Mouse (Mus musculus): ENCODE measurements around the gene Ccdc155. TPM values are rescaled to one million over a fixed set of nuclear protein-coding genes. Genes with fewer than 3 reads are reported as not detected.

Gene Ccdc155
- total and polyA plus RNA-seq, 3 experiments, result 0.12 TPM; not detected in 2

GRCm38 (mm10) chr7:45196176-45196535 lies 8.5 kb downstream of the Ccdc155 start:
- TF ChIP-seq EP300 (IDR thresholded peaks at IDR 0.05; ENCODE audit: insufficient read depth, low read depth, low read length) (no peak), CTCF (IDR thresholded peaks at IDR 0.05) (no peak), POLR2A (IDR thresholded peaks at IDR 0.05; ENCODE audit: insufficient read depth, low read depth, low read length) (no peak)
- 82% methylated on average over 4 of the region's 4 CpGs for WGBS
- Histone ChIP-seq H3K27ac (no peak overlapping the region), H3K9ac (ENCODE audit: low read depth, low read length) (no peak overlapping the region), H3K79me2 (replicated peaks; ENCODE audit: control insufficient read depth, insufficient read depth, low read length) (no peaks in the 10 kb centered on the region), H3K4me3 (no peak overlapping the region), H3K36me3 (ENCODE audit: control insufficient read depth, insufficient read depth, low read length) (no peaks in the 10 kb centered on the region), H3K4me1 (ENCODE audit: control insufficient read depth, insufficient read depth, low read length) (no peaks in the 10 kb centered on the region; the same call in 1 of the 2 replicates), H3K27me3 (ENCODE audit: control insufficient read depth, insufficient read depth, low read length) (no peaks in the 10 kb centered on the region)
- intact Hi-C loops (cut with DNase I), result no loop called here
- DNase-seq, result no peak

GRCm38 (mm10) chr7:45195341-45196175 lies 9.1 kb downstream of the Ccdc155 start:
- no peak overlapping the region for H3K27ac ChIP-seq
- H3K79me2 ChIP-seq (replicated peaks; ENCODE audit: control insufficient read depth, insufficient read depth, low read length), result no peaks in the 10 kb centered on the region
- DNase-seq, result no peak
- no peak overlapping the region for H3K9ac ChIP-seq (ENCODE audit: low read depth, low read length)
- no peaks in the 10 kb centered on the region for H3K27me3 ChIP-seq (ENCODE audit: control insufficient read depth, insufficient read depth, low read length)
- H3K36me3 ChIP-seq (ENCODE audit: control insufficient read depth, insufficient read depth, low read length), result no peaks in the 10 kb centered on the region
- no peaks in the 10 kb centered on the region; the same call in 1 of the 2 replicates for H3K4me1 ChIP-seq (ENCODE audit: control insufficient read depth, insufficient read depth, low read length)
- 64% methylated on average over 13 of the region's 13 CpGs for WGBS
- TF ChIP-seq CTCF (IDR thresholded peaks at IDR 0.05) (no peak), POLR2A (IDR thresholded peaks at IDR 0.05; ENCODE audit: insufficient read depth, low read depth, low read length) (no peak), EP300 (IDR thresholded peaks at IDR 0.05; ENCODE audit: insufficient read depth, low read depth, low read length) (no peak)
- H3K4me3 ChIP-seq, result no peak overlapping the region
- intact Hi-C loops (cut with DNase I), result no loop called here

- H3K27ac ChIP-seq, result no peak overlapping the region
- no peak for TF ChIP-seq CTCF (IDR thresholded peaks at IDR 0.05)
- no peak for TF ChIP-seq POLR2A (IDR thresholded peaks at IDR 0.05; ENCODE audit: insufficient read depth, low read depth, low read length)
- TF ChIP-seq EP300 (IDR thresholded peaks at IDR 0.05; ENCODE audit: insufficient read depth, low read depth, low read length), result no peak
- H3K79me2 ChIP-seq (replicated peaks; ENCODE audit: control insufficient read depth, insufficient read depth, low read length), result no peaks in the 10 kb centered on the region
- DNase-seq, result no peak
- H3K36me3 ChIP-seq (ENCODE audit: control insufficient read depth, insufficient read depth, low read length), result no peaks in the 10 kb centered on the region
- H3K9ac ChIP-seq (ENCODE audit: low read depth, low read length), result no peak overlapping the region
- no peak overlapping the region for H3K4me3 ChIP-seq
- H3K27me3 ChIP-seq (ENCODE audit: control insufficient read depth, insufficient read depth, low read length), result no peaks in the 10 kb centered on the region
- no peaks in the 10 kb centered on the region; the same call in 1 of the 2 replicates for H3K4me1 ChIP-seq (ENCODE audit: control insufficient read depth, insufficient read depth, low read length)
- WGBS, result 73% methylated on average over 17 of the region's 17 CpGs
- intact Hi-C loops (cut with DNase I), result no loop called here
Observed at GRCm38 (mm10) chr7:45193871-45194785, 10.6 kb downstream of the Ccdc155 start.

- TF ChIP-seq POLR2A (IDR thresholded peaks at IDR 0.05; ENCODE audit: insufficient read depth, low read depth, low read length) (no peak), CTCF (IDR thresholded peaks at IDR 0.05) (no peak), EP300 (IDR thresholded peaks at IDR 0.05; ENCODE audit: insufficient read depth, low read depth, low read length) (no peak)
- WGBS, result 66% methylated on average over 5 of the region's 5 CpGs
- H3K36me3 ChIP-seq (ENCODE audit: control insufficient read depth, insufficient read depth, low read length), result no peaks in the 10 kb centered on the region
- H3K27ac ChIP-seq, result no peak overlapping the region
- H3K79me2 ChIP-seq (replicated peaks; ENCODE audit: control insufficient read depth, insufficient read depth, low read length), result no peaks in the 10 kb centered on the region
- H3K27me3 ChIP-seq (ENCODE audit: control insufficient read depth, insufficient read depth, low read length), result 0 out of 2 replicates have a peak, but pooled peaks cover 3% of the 10 kb centered on the region
- no peaks in the 10 kb centered on the region; the same call in 1 of the 2 replicates for H3K4me1 ChIP-seq (ENCODE audit: control insufficient read depth, insufficient read depth, low read length)
- no peak overlapping the region for H3K4me3 ChIP-seq
- no peak for DNase-seq
- H3K9ac ChIP-seq (ENCODE audit: low read depth, low read length), result no peak overlapping the region
- intact Hi-C loops (cut with DNase I), result no loop called here
Observed at GRCm38 (mm10) chr7:45193406-45193805, 11.3 kb downstream of the Ccdc155 start.

GRCm38 (mm10) chr7:45192585-45193310 lies 11.9 kb downstream of the Ccdc155 start:
- intact Hi-C loops (cut with DNase I), result no loop called here
- 80% methylated on average over 7 of the region's 7 CpGs for WGBS
- Histone ChIP-seq H3K4me1 (ENCODE audit: control insufficient read depth, insufficient read depth, low read length) (no peaks in the 10 kb centered on the region; the same call in 1 of the 2 replicates), H3K79me2 (replicated peaks; ENCODE audit: control insufficient read depth, insufficient read depth, low read length) (no peaks in the 10 kb centered on the region), H3K27ac (no peak overlapping the region), H3K9ac (ENCODE audit: low read depth, low read length) (no peak overlapping the region), H3K4me3 (no peak overlapping the region), H3K27me3 (ENCODE audit: control insufficient read depth, insufficient read depth, low read length) (0 out of 2 replicates have a peak, but pooled peaks cover 3% of the 10 kb centered on the region), H3K36me3 (ENCODE audit: control insufficient read depth, insufficient read depth, low read length) (no peaks in the 10 kb centered on the region)
- DNase-seq, result no peak
- TF ChIP-seq EP300 (IDR thresholded peaks at IDR 0.05; ENCODE audit: insufficient read depth, low read depth, low read length) (no peak), CTCF (IDR thresholded peaks at IDR 0.05) (no peak), POLR2A (IDR thresholded peaks at IDR 0.05; ENCODE audit: insufficient read depth, low read depth, low read length) (no peak)

Measured in heart, adult 2 months (tissue).